Mouse (Mus musculus) adrenal gland, adult (tissue): ENCODE data around the gene Plpp7.

ENCODE experiments used
- DNase-seq, 2 experiments: peaks; one replicate each; pipeline ENCODE4 v3.0.0; 2022 to 2023; ENCODE audit warnings: low spot score in 1 of 2; ENCODE audit not compliant: inconsistent age in 2 of 2

Plpp7 gene

GRCm38 (mm10) chr2:32158616-32159239 lies 63.4 kb downstream of the Plpp7 start:
- DNase-seq, result peak in 1 of 2 experiments; percentile 30
